Mouse (Mus musculus) spleen, adult 2 months (tissue): ENCODE measurements at regions not wholly inside any gene's neighbourhood (a gene's known extent, or its start where the extent isn't known, plus 50 kb on each side); places are given as distances from the start of the nearest gene placed in this dataset.

Experiments
- CTCF ChIP-seq: fragments of 200-500 bp; IDR thresholded peaks from 2 replicates; pipeline ENCODE4 v1.5.1; 2011; ENCODE audit warnings: mild to moderate bottlenecking, inconsistent platforms; ENCODE audit not compliant: insufficient read depth, insufficient read length, insufficient replicate concordance; ENCODE audit errors: extremely low read depth
- POLR2A ChIP-seq: fragments of 200-500 bp; IDR thresholded peaks from 2 replicates; pipeline ENCODE4 v1.6.1; 2011; ENCODE audit warnings: low read depth, low read length, inconsistent platforms

DNA sequence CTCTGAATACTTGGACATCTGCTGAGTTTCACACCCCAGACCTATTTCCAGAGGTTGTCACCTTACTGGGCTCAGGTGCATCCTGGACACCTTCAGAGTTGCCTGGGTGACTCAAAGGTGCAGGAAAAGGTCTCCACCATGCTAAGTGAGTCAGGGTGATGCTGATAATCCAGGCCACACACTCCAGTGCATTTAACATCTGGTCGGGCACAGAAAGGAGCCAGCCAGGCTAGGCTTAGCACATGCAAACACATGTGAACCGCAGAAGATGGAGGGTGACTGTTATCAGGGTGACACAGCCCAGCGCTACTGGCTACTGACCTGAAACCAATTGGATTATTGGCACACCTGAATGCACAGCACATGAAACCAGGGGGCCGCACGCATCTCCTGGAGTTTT, 255.9 kb downstream of the 4933412E24Rik start:
- no peak for TF ChIP-seq POLR2A
- no peak for TF ChIP-seq CTCF
